Mouse (Mus musculus) spleen, postnatal 36 days (tissue): ENCODE results near the gene Src.

Experiments
- DNase-seq, 2 experiments: peaks; one replicate each; pipeline ENCODE4 v3.0.0; 2022; ENCODE audit warnings: low spot score in 2 of 2, mixed read lengths in 1 of 2

The Src gene

DNA sequence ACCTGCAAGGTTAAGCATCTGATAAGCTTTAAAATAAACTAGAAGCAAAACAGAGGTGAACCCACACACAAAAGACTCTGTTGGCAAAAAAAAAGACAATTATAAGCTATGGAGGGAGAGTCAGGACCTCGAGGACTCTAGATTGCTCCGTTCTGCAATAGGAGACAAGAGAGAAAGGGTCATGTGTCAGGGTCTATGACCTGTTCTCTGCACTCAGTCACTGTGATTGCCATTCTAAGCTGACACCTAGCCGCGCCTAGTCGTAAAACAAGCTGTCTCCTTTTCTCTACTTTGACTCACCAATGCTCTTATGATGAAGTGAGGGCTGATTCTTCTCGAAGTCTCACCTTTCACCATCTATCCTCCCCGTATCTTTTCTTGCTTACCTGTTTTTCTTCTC is 5.7 kb upstream of the Src start:
- DNase-seq: no peak

DNA sequence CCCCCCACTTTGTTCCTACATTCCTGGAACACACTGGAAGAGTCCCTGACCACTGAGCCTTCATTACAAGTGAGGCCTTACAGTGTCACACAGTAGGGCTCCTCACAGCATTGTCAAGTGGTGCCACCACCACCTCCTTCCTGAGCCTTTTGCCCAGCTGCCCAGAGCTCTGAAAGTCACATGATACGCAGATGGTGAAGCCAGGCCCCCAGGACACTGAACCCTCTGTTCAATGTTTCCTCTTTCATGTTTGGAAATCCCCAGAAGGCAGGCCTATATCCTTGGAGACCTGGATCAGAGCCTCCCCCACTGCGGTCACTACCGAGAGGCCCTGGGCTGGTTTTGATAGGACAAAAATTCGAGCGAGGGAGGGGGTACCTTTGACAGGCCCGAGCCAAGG is 1.0 kb upstream of the Src start:
- DNase-seq: no peak

DNA sequence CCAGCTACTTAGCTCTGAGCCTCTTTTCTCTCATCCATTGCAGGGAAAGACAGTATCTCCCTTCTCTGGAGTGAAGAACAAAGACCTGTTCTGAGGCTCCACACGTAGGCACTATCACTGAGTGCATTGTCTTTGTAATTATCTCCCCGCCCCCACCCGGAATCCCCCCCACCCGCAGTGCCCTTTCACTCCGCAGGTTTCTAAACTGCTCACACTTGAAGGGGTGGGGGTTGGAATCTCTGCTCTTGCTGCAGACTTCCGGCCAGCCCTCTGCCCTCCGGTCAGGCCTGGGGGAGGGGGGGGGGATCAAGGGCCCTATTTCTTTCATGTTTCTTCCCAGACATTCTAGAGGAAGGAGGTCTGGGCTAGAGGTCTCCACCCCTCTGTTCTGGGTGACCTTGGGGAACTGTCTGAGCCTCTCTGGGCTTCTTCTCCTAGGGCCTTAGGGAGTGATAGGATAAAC is 396 bp downstream of the Src start:
- DNase-seq: no peak

DNA sequence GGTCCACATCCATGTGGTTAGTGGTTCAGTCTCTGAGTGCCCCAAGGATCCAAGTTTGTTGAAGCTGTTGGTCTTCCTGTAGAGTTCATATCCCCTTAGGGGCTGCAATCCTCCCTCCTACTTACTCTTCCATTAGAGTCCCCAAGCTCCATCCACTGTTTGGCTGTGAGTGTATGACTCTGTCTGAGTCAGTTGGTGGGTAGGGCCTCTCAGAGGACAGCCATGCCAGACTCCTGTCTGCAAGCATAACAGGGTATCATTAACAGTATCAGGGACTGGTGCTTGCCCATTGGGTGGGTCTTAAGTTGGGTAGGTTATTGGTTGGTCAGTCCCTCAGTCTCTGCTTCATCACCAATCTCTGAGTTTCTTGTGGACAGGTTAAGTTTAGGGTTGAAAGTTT is 1.3 kb downstream of the Src start:
- DNase-seq: no peak

DNA sequence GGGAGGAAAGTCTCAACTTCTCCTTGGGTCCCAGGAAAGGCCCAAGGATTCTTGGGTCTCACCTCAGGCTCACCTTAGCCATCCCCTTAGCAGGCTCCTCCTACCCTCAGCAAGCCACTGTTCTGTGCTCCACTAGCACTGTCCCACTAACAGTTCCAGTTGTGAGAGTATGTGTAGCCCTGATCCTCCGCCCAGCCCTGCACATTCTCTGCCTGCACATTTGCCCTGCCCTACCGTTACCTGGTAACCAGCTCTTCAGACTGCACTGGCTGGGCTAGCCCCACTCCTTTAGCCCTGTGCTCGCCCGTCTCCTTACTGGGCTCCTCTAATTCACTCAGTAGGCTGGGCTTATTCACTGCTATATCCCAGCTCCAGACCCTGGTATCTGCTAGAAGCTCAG is 2.2 kb downstream of the Src start:
- no peak for DNase-seq

DNA sequence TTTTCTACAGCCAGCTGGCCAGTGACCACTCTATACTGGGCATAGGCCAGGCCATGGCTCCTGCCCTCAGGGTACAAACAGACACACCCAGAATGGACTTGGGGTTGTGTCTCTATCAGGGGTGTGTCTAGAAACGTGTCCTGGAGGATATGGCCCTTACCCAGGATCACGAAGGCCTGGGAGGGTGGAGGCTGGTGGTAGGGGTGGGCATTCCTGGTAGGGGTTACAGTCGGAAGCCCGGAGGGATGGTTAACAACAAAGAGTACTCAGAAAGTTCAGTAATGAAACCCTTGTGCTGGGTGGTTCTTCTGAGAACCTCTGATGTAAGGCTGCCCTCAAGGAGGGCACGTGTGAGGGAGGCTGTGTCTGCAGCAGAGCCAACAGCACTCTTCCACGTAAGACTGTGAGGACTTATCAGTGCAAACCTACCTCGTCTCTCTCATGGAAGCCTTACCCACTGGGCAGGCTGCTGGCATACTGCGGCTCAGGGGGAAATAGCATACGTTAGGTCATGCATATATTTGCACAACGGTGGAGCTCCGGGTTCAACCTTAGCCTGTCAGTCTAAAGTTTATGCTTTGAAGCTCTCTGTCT is 3.9 kb downstream of the Src start:
- DNase-seq: no peak

DNA sequence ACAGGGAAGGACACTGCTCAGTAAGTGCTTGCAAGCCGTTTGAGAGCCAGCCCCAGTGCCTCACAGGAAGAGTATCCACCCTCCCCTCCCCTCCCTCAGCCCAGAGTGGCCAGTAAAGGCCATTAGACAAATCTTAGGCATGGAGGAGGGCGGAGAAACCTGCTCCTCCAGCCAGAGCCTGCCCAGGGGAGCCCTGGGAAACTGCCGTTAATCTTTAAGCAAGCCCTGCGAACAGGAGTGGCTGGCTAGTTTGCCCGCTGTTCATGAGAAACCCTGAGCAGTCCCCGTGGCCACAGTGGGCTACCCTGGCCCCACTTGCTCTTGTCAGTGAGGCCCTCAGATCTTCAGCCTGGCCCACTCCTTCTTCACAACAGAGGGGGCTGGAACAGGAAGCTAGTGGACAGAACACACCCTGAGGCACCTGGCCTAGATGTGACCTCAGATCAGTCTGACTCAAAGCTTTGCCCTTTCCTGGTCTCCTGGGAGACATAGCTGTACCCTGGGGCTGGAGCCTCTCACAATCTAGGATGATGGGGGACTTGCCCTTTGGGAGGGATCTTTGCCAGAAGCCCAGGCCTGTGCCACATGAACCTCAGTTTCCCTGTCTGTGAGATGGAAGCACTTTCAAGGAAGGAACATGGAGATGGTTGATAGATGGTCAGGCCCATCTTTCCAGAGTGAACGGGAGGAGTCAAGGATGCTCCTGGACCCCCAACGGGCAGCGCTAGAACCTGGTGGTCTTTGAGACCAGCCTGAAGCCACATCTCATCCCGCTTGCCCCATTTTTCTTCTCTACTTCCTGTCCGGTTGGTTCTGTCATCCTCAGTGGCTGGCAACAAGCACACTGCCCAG is 4.8 kb downstream of the Src start:
- DNase-seq: no peak

DNA sequence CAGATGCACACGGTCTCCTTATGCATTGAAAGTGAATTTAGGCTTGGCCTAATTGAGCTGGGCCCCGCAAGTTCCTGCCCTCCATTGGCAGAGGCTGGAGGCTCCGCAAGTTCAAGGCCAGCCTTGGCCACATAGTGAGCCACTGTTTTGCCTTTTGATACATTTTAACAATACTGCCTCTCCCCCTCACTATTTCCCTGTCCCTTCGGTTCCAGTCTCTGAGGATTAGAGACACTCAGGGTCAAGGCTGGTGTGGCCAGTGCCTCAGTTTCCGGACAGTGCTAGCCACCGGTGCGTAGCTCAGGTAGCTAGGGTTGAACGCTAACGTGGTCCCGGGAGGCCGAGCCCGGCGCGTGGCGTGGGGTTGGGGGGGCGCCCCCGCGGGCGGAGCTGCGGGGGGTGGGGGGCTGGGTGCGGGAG is 5.5 kb downstream of the Src start:
- no peak for DNase-seq

DNA sequence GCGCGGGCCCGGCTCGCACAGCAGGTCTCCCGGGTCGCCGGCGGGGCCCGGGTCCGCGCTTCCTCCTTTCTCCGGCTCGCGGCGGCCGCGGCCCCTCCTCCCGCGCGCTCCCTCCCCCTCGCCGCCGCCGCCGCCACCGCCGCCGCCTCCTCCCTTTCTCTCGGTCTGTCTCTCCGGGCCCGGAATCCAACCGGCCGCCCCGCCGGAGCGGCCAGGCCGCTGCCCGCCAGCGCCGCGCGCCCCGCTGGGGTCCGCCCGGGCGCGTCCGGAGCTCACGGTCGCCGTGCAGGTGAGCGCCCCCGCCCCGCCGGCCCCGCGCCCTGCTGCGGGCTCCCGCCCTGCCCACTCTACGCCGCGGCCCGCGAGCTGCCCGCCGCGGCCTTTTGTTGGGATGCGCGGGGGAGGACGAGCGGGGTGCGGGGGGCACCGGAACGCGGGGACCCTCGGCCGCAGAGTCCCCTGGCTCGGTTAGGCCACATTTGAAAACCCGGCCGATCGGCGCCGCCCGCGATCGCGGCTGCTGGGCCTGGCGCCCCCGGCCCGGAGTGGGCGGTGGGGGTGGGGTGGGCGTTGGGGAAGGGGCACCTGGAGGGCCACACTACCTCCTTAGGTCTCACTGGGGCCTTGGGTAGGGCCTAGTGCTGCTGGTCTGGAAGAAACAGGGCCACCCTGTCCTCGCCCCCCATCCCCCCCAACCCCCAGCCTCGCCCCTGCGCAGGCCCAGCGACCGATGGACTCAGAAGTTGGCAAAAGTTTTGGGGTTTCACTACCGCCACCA is 6.1 kb downstream of the Src start:
- peak in 1 of 2 experiments; percentile 11 for DNase-seq

DNA sequence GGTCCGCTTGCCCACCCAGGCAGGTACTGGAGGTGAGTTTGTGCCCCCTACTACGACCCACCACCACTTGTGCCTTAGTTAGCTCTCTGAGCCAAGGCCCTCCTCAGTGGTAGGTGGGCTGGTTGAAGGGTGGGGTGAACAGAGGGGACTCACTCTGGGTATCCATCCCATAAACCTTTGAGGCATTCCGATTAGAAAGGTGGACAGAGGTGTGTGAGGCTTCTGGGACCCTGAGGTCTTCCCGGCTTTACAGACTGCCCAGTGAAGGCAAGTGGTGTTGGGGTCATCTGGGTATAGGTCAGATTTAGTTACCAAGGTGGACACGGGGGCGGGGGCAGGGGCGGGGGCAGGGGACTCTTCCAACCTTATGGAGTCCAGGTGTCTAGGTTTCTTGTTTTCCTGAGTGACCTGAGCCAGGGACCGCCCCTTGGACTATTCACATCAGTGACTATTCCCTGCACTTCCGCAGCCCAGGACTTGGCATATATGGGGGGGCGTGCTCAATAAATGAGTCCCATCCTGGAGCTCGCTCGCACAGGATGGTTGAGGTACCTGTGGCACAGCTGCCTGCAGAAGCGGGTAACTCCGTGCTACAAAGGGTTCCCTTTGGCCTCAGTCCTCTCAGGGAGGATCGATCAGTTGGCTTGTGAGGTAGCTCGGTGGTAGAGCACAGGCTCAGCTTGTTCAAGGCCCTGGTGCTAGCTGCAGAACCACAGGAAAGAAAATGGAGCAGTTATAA is 6.8 kb downstream of the Src start:
- DNase-seq: no peak

DNA sequence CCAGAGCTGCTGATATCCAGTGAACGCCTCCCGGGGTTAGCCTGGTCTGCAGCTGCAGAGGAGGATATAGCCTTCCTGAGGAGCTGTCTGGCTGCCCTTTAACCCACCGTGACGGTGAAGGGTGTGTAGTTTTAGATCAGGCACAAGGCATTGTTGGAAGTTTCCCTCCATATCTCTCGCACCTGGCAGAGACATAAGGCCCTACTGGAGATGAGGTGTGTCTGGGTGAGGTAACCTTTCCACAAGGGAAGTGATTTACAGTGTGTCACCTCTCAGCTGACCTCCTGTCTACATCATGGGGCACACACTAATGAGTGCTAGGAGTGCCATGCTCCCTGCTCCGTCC is 7.4 kb downstream of the Src start:
- no peak for DNase-seq

DNA sequence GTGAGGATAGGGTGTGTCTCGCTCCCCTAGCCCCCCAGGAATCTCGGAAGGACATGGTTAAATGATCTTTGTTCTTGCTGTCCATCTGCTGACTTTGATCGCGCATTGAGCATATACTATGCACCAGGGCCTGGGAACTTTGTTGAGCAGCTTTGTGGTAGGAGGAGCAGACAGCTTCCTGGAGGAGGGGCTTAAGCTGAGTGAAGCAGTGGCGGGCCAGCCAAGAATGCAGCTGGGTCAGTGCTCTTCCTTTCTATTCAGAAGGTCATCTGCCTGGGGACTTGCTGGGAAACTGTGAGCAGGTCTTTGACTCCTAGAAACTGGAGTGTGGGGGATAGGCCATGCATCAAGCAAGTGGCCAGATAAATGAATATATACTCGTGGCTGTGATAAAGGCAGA is 7.9 kb downstream of the Src start:
- no peak for DNase-seq

DNA sequence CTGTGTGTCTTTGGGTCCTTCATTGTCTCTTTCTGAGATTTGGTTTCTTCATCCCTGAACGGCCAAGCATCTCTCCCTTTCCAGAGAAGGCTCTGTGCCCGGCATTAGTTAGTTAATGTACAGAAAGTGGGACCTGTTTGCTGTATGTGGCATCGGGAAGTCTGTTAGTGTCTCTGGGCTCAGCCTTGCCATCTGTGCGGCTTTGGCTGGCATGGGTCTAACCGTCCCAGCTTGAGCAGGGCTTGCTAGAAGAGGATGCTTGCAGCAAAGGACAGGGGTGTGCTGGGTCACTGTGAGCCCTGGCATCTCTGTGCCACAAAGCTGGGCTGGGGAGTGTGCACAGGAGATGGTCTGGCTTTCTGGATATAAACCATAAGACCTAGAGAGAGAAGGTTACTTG is 8.9 kb downstream of the Src start:
- no peak for DNase-seq

DNA sequence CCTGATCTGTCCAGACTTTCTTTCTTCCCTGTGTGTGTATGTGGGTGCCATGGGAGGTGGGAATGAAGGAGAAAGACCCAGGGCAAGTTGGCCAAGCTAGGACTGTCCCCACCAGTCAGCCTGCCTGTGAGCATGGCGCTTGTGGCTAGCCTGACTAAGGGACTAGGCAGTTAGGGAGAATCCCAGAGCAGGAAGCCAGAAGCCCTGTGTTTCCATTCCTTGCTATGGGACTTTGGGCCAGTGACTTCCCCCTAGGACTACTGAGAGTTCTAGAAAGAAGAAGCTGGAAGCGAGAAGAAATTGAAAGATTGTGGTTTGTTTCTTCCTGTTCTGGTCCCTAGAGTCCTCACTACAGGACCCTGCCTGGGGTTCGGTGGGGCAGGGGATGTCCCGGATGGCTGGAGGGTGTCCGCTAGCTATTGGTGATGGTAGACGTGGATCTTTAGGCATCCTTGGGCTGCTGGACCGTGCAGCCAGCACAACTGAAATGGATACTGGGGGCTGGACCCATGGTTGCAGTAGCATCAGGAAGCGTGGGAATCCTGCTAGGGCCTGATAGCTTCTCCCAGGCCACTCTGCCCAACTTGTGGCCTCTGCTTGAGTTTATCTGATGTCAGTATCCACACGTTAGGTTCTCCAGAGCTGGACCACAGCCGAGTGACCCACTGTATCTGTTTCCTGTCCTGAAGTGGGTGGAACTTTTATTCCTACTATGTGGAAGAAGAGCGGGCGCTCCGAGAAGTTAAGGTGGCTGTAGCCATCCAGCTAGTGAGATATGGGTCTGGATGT is 10.3 kb downstream of the Src start:
- DNase-seq: peak; percentile 50 to 56

DNA sequence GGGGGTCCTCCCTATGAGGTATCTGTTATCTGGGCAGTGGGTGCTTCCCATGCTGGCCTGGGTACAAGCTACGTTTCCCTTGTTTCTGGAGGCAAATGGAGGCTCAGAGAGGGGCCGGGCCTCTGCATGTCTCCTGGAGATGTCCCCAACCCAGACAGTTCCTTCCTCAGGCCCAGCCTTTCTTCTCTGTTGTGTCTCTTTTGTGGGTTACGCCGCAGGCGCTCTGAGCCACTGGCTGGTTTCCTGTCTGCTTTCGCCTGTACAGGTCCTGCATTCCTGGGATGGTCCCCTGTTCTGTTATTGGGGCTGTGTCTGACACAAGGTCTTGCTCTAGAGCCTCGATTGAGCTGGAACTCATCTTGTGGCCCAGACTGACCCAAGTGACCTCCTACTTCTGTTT is 11.5 kb downstream of the Src start:
- no peak for DNase-seq

DNA sequence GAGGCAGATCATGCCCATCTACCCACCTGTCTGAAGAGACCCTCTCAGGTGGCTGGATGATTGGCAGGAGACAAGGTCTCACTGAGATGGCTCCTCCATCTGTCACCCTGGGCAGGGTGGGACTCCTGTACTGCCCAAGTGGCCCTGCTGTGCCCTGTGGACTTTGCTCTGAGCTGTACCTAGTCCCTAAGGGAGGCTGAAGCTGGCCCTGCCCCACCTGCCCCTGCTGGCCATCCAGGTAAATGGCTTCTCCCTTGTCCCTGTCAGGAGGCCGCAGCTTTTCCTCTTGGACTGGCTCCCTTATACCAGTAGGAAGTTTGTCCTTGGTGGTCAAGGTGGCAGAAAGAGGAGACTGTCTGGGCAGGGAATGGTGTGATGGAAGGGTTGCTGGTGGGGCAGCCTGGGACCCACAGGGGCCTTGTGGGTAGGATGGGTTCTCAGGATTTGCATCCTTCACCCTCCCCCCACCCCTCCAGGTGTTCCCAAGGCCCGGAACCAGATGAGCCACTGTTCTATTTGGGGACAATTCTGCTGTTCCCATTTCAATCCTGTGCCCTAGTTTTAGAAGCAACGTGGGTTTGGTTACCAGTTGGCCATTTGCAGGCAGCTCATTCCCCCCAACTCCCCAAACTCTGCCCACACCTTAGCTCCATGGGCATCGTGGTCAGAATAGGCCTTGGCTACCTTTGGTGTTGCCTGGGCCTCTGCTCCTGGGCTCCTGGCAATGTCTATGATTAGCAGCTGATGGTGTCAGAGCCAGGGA is 12.6 kb downstream of the Src start:
- DNase-seq: no peak

DNA sequence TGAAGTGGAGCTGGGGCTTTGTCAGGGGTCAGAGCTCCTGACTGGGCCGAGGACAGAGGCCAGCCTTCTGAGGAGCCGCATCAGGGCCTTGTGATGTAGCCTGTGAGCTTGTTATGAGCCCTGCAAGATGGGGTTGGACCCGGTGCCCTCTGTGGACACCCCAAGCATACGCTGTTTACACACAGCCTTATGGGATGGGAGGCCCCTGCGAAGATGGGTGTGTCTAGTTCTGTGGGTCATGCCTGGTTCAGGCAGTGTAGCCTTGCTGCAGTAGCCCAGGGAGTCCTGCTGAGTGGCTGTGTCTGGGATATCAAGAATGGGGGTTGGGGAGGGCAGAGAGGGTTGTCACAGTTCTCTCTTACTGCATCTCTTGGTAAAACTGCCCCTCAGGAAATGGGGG is 13.7 kb downstream of the Src start:
- no peak for DNase-seq

DNA sequence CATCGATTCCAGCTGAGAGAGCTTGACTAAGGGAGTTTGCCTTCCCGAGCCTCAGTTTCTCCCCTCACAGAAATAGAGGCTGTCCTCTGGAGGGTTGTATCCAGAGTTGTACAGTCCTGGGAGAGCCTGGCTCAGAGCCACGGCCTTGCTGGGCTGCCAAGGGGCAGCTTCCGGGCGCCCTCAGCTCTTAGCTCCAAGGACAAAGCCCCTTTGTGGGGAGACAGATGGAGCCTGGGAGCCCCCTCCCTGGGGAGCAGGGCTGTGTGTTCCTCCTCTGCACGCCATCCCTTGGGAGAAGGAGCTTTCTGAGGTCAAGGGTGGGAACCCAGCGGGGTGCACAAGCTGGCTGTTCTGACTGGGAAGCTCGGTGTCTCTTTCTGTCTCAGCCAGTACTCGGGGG is 14.2 kb downstream of the Src start:
- DNase-seq: no peak

DNA sequence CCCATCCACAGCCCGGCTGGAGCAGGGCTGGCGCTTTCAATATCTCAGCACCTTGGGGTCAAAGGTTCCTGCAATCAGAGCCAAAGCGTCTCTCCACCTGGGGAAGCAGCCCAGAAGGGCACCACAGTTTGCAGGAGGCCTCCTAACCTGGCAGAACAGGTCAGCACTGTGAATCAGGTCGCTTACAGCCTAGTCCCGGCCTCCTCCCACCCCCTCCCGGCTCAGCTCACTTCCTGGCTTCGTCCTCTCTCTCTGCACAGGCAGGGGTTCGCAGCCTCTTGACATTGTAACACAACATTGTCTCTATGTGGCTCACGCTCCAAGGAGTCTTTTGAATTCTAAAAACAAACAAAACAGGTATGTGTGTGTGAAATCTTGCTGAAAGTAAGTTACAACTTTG is 15.8 kb downstream of the Src start:
- no peak for DNase-seq

DNA sequence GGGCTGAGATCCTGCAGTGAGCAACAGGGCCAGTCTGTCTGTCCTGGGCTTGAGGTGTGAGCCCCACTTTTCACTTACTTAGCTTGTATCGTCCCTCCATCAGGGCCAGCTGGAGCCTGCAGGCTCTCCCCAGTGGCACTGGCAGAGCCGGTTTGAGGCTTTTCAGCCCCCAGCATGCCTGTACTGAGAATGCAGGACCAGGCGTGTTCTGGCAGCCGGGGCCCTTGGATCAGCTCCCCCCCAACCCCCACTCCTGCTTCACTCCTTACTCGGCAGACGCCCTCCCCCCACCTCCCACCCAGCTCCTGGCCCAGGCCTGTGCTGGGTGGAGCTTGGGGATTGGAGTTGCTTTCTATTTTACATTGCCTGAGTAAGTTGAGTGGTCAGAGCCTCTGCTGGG is 16.3 kb downstream of the Src start:
- no peak for DNase-seq

DNA sequence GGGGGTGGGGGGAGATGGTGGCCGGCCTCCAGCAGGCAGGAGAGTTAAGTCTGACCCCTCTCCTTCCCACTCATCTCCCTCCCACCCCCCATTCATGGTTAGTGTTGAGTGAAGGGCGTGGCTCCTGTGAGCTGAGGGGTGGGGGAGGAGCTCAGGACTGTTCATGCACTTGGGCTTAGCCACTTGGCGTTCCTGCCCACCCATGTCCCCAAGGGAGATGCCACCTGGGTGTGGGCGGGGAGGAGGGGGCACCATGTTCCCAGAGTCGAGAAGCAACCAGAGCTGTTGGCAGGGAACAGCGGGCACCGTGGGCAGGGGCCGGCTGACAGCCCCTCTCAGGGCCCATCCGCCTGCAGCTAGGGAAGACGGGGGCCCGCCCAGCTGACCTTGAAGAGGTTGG is 18.3 kb downstream of the Src start:
- no peak for DNase-seq
